Mouse (Mus musculus) lung, adult 2 months (tissue): ENCODE results near the gene Lama2. TPM values are rescaled to one million over a fixed set of nuclear protein-coding genes. Genes with fewer than 3 reads are reported as not detected.

Source experiments
- DNase-seq: peaks from one replicate; pipeline ENCODE4 v3.0.0; 2022
- H3K4me1 ChIP-seq: fragments of 200-500 bp; 2 replicates; pipeline ENCODE4 v1.6.1; 2011; ENCODE audit warnings: low read length; ENCODE audit not compliant: control insufficient read depth, insufficient read depth
- H3K4me3 ChIP-seq: fragments of 200-500 bp; replicated peaks from 2 replicates; pipeline ENCODE3; 2011; ENCODE audit warnings: low read depth, mild to moderate bottlenecking, control low read depth, low read length; ENCODE audit errors: extremely low read depth
- CTCF ChIP-seq: fragments of 200-500 bp; IDR thresholded peaks from 2 replicates; pipeline ENCODE4 v1.5.1; 2011; ENCODE audit warnings: mild to moderate bottlenecking, low read length, control low read depth; ENCODE audit not compliant: insufficient read depth
- POLR2A ChIP-seq: fragments of 200-500 bp; IDR thresholded peaks from 2 replicates; pipeline ENCODE4 v1.6.1; 2011; ENCODE audit warnings: low read depth, mild to moderate bottlenecking, control low read depth, low read length, borderline replicate concordance; ENCODE audit errors: extremely low read depth
- WGBS: fragments of 180-500 bp; shearing (Covaris S2); methylation state at CpG from one replicate; pipeline ENCODE4 v1.1.7; 2018; 5-methylcytosine and 5-hydroxymethylcytosine counted together
- polyA plus RNA-seq: library from polyadenylated mRNA; depleted of rRNA; stranded (reverse); fragments of >200 nt; gene quantifications from 2 replicates; pipeline ENCODE4 v1.2.3, GENCODE M21; 2012

Lama2 gene
- polyA plus RNA-seq, 1 experiment, result 18.3 TPM

DNA sequence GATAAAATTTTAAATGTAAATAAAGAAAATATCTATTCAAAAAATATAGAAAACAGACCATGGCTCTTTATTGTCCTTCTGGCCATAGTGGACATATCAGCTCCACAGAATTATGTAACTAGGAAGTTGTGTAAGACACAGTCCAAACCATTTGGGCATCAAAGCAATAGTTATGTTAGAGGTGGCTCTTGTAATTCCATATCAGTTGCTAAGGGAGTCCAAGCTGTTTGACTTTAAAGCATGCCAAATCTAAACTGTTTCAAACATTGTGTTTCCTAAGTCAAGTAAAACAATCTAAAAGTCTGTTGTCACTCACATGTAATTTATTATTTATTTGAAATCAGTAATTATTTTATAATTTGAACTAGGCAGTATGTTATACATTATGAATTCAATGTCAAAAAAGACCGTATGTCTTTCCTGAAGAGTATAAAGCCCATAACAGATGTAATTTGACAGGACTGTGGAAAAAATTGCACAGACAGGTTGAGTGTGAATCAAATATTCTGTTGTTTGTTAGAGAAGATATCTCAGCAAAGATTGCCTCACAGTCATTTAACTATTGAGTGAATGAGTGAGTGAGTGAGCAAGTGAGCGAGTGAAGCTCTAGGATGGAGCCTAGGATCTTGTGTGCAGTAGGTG is 550.6 kb downstream of the Lama2 start:
- no peak for DNase-seq
- no peak for TF ChIP-seq POLR2A
- TF ChIP-seq CTCF, result no peak
- H3K4me1 ChIP-seq, result no peaks in the 10 kb centered on the region
- WGBS, result 77% methylated on average over 2 of the region's 2 CpGs
- no peak overlapping the region for H3K4me3 ChIP-seq

DNA sequence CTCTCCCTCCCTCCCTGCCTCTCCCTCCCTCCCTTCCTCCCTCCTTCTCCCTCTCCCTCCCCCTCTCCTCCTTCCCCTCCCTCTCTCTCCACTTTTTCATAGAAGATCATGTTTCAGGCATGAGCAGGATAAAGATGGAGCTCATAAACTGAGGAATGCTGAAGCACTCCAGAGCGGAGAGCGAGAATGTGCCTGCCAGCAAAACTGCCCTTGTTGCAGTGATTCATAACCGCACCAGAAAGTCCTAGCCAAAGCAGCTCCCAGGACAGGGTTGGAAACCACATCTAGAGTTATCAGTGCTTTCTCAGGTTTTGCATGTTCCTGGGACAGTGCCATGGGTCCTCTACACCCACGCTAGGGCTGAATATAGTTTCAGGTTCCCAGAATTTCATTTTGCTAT is 555.9 kb downstream of the Lama2 start:
- Histone ChIP-seq H3K4me3 (no peak overlapping the region), H3K4me1 (no peaks in the 10 kb centered on the region)
- no peak for TF ChIP-seq CTCF
- TF ChIP-seq POLR2A, result no peak
- DNase-seq, result no peak
- WGBS, result 50% methylated on average over 4 of the region's 4 CpGs

GRCm38 (mm10) chr10:27054488-27054887 is 565.1 kb downstream of the Lama2 start:
- WGBS, result 73% methylated on average over 4 of the region's 4 CpGs
- no peak for TF ChIP-seq POLR2A
- no peak for TF ChIP-seq CTCF
- DNase-seq, result no peak
- Histone ChIP-seq H3K4me3 (no peak overlapping the region), H3K4me1 (no peaks in the 10 kb centered on the region)

DNA sequence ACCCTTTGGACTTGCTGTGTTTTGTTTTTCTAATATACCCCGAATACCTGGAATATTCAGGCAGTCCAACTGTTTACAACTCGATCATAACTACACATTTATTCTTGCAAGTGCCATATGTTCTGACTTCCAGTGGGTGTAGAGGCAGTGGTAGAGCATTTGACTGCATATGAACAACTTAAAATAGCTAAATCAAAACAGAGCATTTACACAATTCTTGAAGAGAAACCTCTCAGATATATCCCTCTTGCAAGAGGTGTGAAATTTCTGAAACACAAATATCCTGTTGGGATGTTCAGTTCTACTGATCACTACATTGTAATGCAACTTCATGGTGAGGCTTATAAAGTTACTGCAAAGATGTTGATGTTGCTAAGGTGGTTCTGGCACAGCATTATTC is 572.4 kb downstream of the Lama2 start:
- no peak for TF ChIP-seq CTCF
- no peak for TF ChIP-seq POLR2A
- WGBS, result 80% methylated on average over 2 of the region's 2 CpGs
- H3K4me1 ChIP-seq, result no peaks in the 10 kb centered on the region
- no peak for DNase-seq
- H3K4me3 ChIP-seq, result no peak overlapping the region

DNA sequence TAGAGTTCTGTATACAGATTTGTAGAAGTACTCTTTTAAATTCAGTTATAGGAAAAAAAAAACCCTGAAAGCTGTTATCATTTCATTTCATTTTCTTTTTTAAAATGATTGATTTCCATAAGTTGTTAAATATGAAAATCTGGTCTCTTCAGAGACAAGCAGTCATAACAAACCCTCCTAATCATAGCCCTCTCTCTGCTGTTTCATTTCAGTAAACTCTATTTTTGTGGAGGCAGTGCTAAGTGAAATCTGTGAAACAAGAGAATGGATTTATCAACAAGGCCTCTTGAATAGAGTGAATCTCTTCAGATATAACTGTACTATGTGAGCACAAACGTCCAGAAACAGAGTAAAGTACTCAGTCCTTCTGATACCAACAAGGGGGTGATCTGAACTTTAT is 577.7 kb downstream of the Lama2 start:
- no peaks in the 10 kb centered on the region for H3K4me1 ChIP-seq
- TF ChIP-seq POLR2A (no peak), CTCF (no peak)
- no peak for DNase-seq
- 21% methylated on average over 1 of the region's 1 CpGs for WGBS
- H3K4me3 ChIP-seq, result no peak overlapping the region

- 84% methylated on average over 1 of the region's 1 CpGs for WGBS
- Histone ChIP-seq H3K4me3 (no peak overlapping the region), H3K4me1 (no peaks in the 10 kb centered on the region)
- no peak for TF ChIP-seq CTCF
- TF ChIP-seq POLR2A, result no peak
- no peak for DNase-seq
Measured at GRCm38 (mm10) chr10:27022707-27023106, 596.9 kb downstream of the Lama2 start.

GRCm38 (mm10) chr10:27012804-27013365 is 606.7 kb downstream of the Lama2 start:
- no peak for DNase-seq
- TF ChIP-seq CTCF (no peak), POLR2A (no peak)
- Histone ChIP-seq H3K4me3 (no peak overlapping the region), H3K4me1 (no peaks in the 10 kb centered on the region)

- H3K4me1 ChIP-seq, result no peaks in the 10 kb centered on the region
- 62% methylated on average over 2 of the region's 2 CpGs for WGBS
- DNase-seq, result no peak
- TF ChIP-seq POLR2A, result no peak
- TF ChIP-seq CTCF, result no peak
- H3K4me3 ChIP-seq, result no peak overlapping the region
Measured at GRCm38 (mm10) chr10:27007364-27007763, 612.2 kb downstream of the Lama2 start.

DNA sequence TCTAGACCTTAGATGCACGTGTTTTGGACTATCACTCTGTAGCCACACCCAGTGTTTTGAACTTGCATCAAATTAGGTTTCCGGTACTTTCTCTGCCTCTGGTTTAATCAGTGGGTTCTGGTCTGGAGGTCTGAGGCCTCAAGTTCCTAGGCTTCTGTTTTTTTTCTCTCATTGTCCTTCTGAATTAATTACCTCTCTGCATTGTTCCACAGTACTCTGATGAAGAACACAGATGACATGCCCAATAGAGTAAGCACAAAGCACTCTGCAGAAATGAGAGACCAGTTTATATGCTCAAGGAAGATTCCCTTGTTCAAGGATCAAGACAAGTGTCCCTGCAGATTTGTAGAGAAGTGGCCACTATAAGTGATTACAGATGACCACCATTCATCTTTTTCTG is 613.8 kb downstream of the Lama2 start:
- no peak for DNase-seq
- WGBS, result 57% methylated on average over 2 of the region's 2 CpGs

GRCm38 (mm10) chr10:27001554-27002178 is 617.9 kb downstream of the Lama2 start:
- no peak for DNase-seq
- TF ChIP-seq CTCF (no peak), POLR2A (no peak)
- H3K4me1 ChIP-seq, result no peaks in the 10 kb centered on the region
- WGBS, result 81% methylated on average over 2 of the region's 2 CpGs
- H3K4me3 ChIP-seq, result no peak overlapping the region

More for the DNA sequence above, 613.8 kb downstream of the Lama2 start:
- TF ChIP-seq CTCF, result no peak
- no peak for TF ChIP-seq POLR2A
- no peaks in the 10 kb centered on the region for H3K4me1 ChIP-seq
- no peak overlapping the region for H3K4me3 ChIP-seq

GRCm38 (mm10) chr10:26996684-26997083 is 622.9 kb downstream of the Lama2 start:
- no peak for DNase-seq
- H3K4me3 ChIP-seq, result no peak overlapping the region
- TF ChIP-seq CTCF, result no peak
- no peak for TF ChIP-seq POLR2A
- no peaks in the 10 kb centered on the region for H3K4me1 ChIP-seq
